Mouse (Mus musculus) embryonic facial prominence, embryonic 15.5 days (tissue): ENCODE data around the gene Pde1b. TPM values are rescaled to one million over a fixed set of nuclear protein-coding genes. Genes with fewer than 3 reads are reported as not detected.

ENCODE experiments used
- ATAC-seq: fragments of 200-750 bp; cut with Nextera tagmentation; 2 replicates; pipeline ENCODE4 v1.8.0; 2017; ENCODE audit warnings: low read depth, moderate TSS enrichment; ENCODE audit not compliant: insufficient number of reproducible peaks, low FRiP score, low TSS enrichment
- H3K27ac ChIP-seq: fragments of 300-500 bp; sonication (generic); replicated peaks from 2 replicates; pipeline ENCODE4 v1.5.1; 2015; ENCODE audit warnings: mild to moderate bottlenecking, inconsistent platforms
- H3K27me3 ChIP-seq: fragments of 300-500 bp; sonication (generic); 2 replicates; pipeline ENCODE4 v1.6.1; 2015; ENCODE audit warnings: inconsistent platforms
- H3K36me3 ChIP-seq: fragments of 300-500 bp; sonication (generic); 2 replicates; pipeline ENCODE4 v1.6.1; 2015; ENCODE audit warnings: mild to moderate bottlenecking, inconsistent platforms
- H3K4me1 ChIP-seq: fragments of 300-500 bp; sonication (generic); 2 replicates; pipeline ENCODE4 v1.6.1; 2015; ENCODE audit warnings: inconsistent platforms
- H3K4me2 ChIP-seq: fragments of 300-500 bp; sonication (generic); replicated peaks from 2 replicates; pipeline ENCODE4 v1.6.1; 2015; ENCODE audit warnings: mild to moderate bottlenecking, inconsistent platforms
- H3K4me3 ChIP-seq: fragments of 300-500 bp; sonication (generic); replicated peaks from 2 replicates; pipeline ENCODE4 v1.5.1; 2015; ENCODE audit warnings: mild to moderate bottlenecking, inconsistent platforms
- H3K9ac ChIP-seq: fragments of 300-500 bp; sonication (generic); 2 replicates; pipeline ENCODE4 v1.6.1; 2015; ENCODE audit warnings: inconsistent platforms
- H3K9me3 ChIP-seq: fragments of 300-500 bp; sonication (generic); replicated peaks from 2 replicates; pipeline ENCODE4 v1.6.1; 2016; ENCODE audit warnings: inconsistent platforms
- WGBS: fragments of 180-500 bp; shearing (Covaris S2); methylation state at CpG from one replicate; pipeline ENCODE4 v1.1.7; 2015; 5-methylcytosine and 5-hydroxymethylcytosine counted together
- polyA plus RNA-seq: library from polyadenylated mRNA; unstranded; fragments of >200 nt; fragmentation: Nextera tagmentation; extraction: Ambion mirVana; gene quantifications from 2 replicates; pipeline ENCODE4 v1.2.1, GENCODE M21; 2015

The Pde1b gene
- polyA plus RNA-seq, 1 experiment from 2014 or later: 7.1 TPM

- H3K36me3 ChIP-seq: no peaks in the 10 kb centered on the region
- H3K4me1 ChIP-seq: peaks cover 9% of the 10 kb centered on the region
- peaks cover 6% of the 10 kb centered on the region for H3K27me3 ChIP-seq
- no peaks in the 10 kb centered on the region for H3K9me3 ChIP-seq
- H3K4me2 ChIP-seq: no peak overlapping the region
- ATAC-seq: no peak
- no peak overlapping the region for H3K4me3 ChIP-seq
- WGBS: 65% methylated on average over 3 of the region's 3 CpGs
- no peak overlapping the region for H3K27ac ChIP-seq
- H3K9ac ChIP-seq: no peak overlapping the region
Measured at GRCm38 (mm10) chr15:103509317-103509716, 6.5 kb downstream of the Pde1b start.

GRCm38 (mm10) chr15:103511652-103512051 lies 8.8 kb downstream of the Pde1b start:
- peaks cover 18% of the 10 kb centered on the region for H3K4me1 ChIP-seq
- no peak overlapping the region for H3K4me3 ChIP-seq
- 57% methylated on average over 1 of the region's 1 CpGs for WGBS
- H3K9me3 ChIP-seq: no peaks in the 10 kb centered on the region
- no peaks in the 10 kb centered on the region for H3K36me3 ChIP-seq
- no peak overlapping the region for H3K9ac ChIP-seq
- ATAC-seq: no peak
- H3K27ac ChIP-seq: no peak overlapping the region
- H3K4me2 ChIP-seq: no peak overlapping the region
- H3K27me3 ChIP-seq: no peaks in the 10 kb centered on the region

- H3K27me3 ChIP-seq: no peaks in the 10 kb centered on the region
- no peaks in the 10 kb centered on the region for H3K36me3 ChIP-seq
- 0 out of 2 replicates have a peak, but pooled peaks have one; percentile 11 for ATAC-seq
- peak overlapping the region; percentile 52 for H3K4me2 ChIP-seq
- no peak overlapping the region for H3K27ac ChIP-seq
- 5% methylated on average over 7 of the region's 7 CpGs for WGBS
- H3K9ac ChIP-seq: no peak overlapping the region
- H3K4me3 ChIP-seq: peak overlapping the region; percentile 43
- H3K4me1 ChIP-seq: peaks cover 25% of the 10 kb centered on the region
- no peaks in the 10 kb centered on the region for H3K9me3 ChIP-seq
Measured at GRCm38 (mm10) chr15:103513621-103514031, 10.8 kb downstream of the Pde1b start.

GRCm38 (mm10) chr15:103514119-103514518 lies 11.3 kb downstream of the Pde1b start:
- 3% methylated on average over 10 of the region's 10 CpGs for WGBS
- H3K27me3 ChIP-seq: no peaks in the 10 kb centered on the region
- no peaks in the 10 kb centered on the region for H3K36me3 ChIP-seq
- H3K4me2 ChIP-seq: peak overlapping the region; percentile 52
- H3K4me1 ChIP-seq: peaks cover 30% of the 10 kb centered on the region
- peak overlapping the region; percentile 43 for H3K4me3 ChIP-seq
- H3K9me3 ChIP-seq: no peaks in the 10 kb centered on the region
- H3K27ac ChIP-seq: 0 out of 2 replicates have a peak overlapping the region, but pooled peaks have one; percentile 44
- peak overlapping the region; percentile 31; the same call in 1 of the 2 replicates for H3K9ac ChIP-seq
- ATAC-seq: peak; percentile 90

GRCm38 (mm10) chr15:103514914-103515313 lies 12.1 kb downstream of the Pde1b start:
- peak overlapping the region; percentile 52 for H3K4me2 ChIP-seq
- WGBS: 28% methylated on average over 3 of the region's 3 CpGs

GRCm38 (mm10) chr15:103518600-103519385 lies 16.0 kb downstream of the Pde1b start:
- no peak overlapping the region for H3K4me3 ChIP-seq
- no peak overlapping the region for H3K9ac ChIP-seq
- WGBS: 14% methylated on average over 4 of the region's 5 CpGs
- H3K27me3 ChIP-seq: no peaks in the 10 kb centered on the region
- peaks cover 33% of the 10 kb centered on the region for H3K4me1 ChIP-seq
- no peaks in the 10 kb centered on the region for H3K9me3 ChIP-seq
- no peak overlapping the region for H3K4me2 ChIP-seq
- H3K27ac ChIP-seq: peak overlapping the region; percentile 48; the same call in 1 of the 2 replicates
- no peaks in the 10 kb centered on the region for H3K36me3 ChIP-seq
- no peak for ATAC-seq

More at GRCm38 (mm10) chr15:103514914-103515313, 12.1 kb downstream of the Pde1b start:
- H3K4me1 ChIP-seq: peaks cover 34% of the 10 kb centered on the region
- H3K9me3 ChIP-seq: no peaks in the 10 kb centered on the region
- H3K27me3 ChIP-seq: no peaks in the 10 kb centered on the region
- H3K9ac ChIP-seq: no peak overlapping the region
- no peak overlapping the region for H3K27ac ChIP-seq
- ATAC-seq: no peak
- H3K36me3 ChIP-seq: no peaks in the 10 kb centered on the region
- H3K4me3 ChIP-seq: no peak overlapping the region

- no peak for ATAC-seq
- no peaks in the 10 kb centered on the region for H3K9me3 ChIP-seq
Measured at GRCm38 (mm10) chr15:103519386-103520378, 16.8 kb downstream of the Pde1b start.

GRCm38 (mm10) chr15:103522458-103523099 lies 19.7 kb downstream of the Pde1b start:
- Histone ChIP-seq H3K9ac (no peak overlapping the region), H3K4me3 (no peak overlapping the region), H3K4me1 (peaks cover 20% of the 10 kb centered on the region; the same call in 1 of the 2 replicates), H3K36me3 (0 out of 2 replicates have a peak, but pooled peaks cover 5% of the 10 kb centered on the region), H3K27ac (no peak overlapping the region), H3K9me3 (no peaks in the 10 kb centered on the region), H3K4me2 (no peak overlapping the region), H3K27me3 (no peaks in the 10 kb centered on the region)
- ATAC-seq: peak; percentile 35; the same call in 1 of the 2 replicates
- 58% methylated on average over 3 of the region's 3 CpGs for WGBS

More at GRCm38 (mm10) chr15:103519386-103520378, 16.8 kb downstream of the Pde1b start:
- Histone ChIP-seq H3K27me3 (no peaks in the 10 kb centered on the region), H3K4me2 (no peak overlapping the region), H3K27ac (no peak overlapping the region), H3K4me3 (no peak overlapping the region), H3K9ac (no peak overlapping the region), H3K36me3 (0 out of 2 replicates have a peak, but pooled peaks cover 4% of the 10 kb centered on the region), H3K4me1 (peaks cover 26% of the 10 kb centered on the region)
- 31% methylated on average over 4 of the region's 4 CpGs for WGBS

- Histone ChIP-seq H3K4me3 (no peak overlapping the region), H3K4me1 (peaks cover 18% of the 10 kb centered on the region; the same call in 1 of the 2 replicates), H3K9ac (no peak overlapping the region), H3K9me3 (no peaks in the 10 kb centered on the region), H3K4me2 (no peak overlapping the region), H3K27ac (no peak overlapping the region), H3K27me3 (no peaks in the 10 kb centered on the region), H3K36me3 (0 out of 2 replicates have a peak, but pooled peaks cover 5% of the 10 kb centered on the region)
- ATAC-seq: no peak
- 66% methylated on average over 3 of the region's 3 CpGs for WGBS
Measured at GRCm38 (mm10) chr15:103523156-103523555, 20.3 kb downstream of the Pde1b start.

- no peak overlapping the region for H3K4me3 ChIP-seq
- H3K4me1 ChIP-seq: no peaks in the 10 kb centered on the region
- no peak overlapping the region for H3K27ac ChIP-seq
- no peaks in the 10 kb centered on the region for H3K27me3 ChIP-seq
- H3K9ac ChIP-seq: no peak overlapping the region
- ATAC-seq: 0 out of 2 replicates have a peak, but pooled peaks have one; percentile 26
- H3K36me3 ChIP-seq: no peaks in the 10 kb centered on the region
- WGBS: 9% methylated on average over 5 of the region's 5 CpGs
- no peaks in the 10 kb centered on the region for H3K9me3 ChIP-seq
- H3K4me2 ChIP-seq: no peak overlapping the region
Measured at GRCm38 (mm10) chr15:103530372-103530771, 27.5 kb downstream of the Pde1b start.
